Mouse (Mus musculus) megakaryocyte, embryonic 14.5 days (primary cell): ENCODE results near the gene Il15.

Experiments
- FLI1 ChIP-seq: IDR thresholded peaks from 2 replicates; pipeline ENCODE4 v1.6.1; 2012; ENCODE audit warnings: low read length, inconsistent platforms, mixed read lengths
- GATA1 ChIP-seq: IDR thresholded peaks from 3 replicates; pipeline ENCODE4 v1.6.1; 2012; ENCODE audit warnings: mixed read lengths, low read length, inconsistent platforms, borderline replicate concordance

GRCm38 (mm10) chr8:82281995-82282394 is 121.0 kb downstream of the Il15 start:
- no peak for TF ChIP-seq FLI1
- TF ChIP-seq GATA1, result no peak
